ENCODE assay signal across 9 mouse cellular contexts in the genomic region with DNA sequence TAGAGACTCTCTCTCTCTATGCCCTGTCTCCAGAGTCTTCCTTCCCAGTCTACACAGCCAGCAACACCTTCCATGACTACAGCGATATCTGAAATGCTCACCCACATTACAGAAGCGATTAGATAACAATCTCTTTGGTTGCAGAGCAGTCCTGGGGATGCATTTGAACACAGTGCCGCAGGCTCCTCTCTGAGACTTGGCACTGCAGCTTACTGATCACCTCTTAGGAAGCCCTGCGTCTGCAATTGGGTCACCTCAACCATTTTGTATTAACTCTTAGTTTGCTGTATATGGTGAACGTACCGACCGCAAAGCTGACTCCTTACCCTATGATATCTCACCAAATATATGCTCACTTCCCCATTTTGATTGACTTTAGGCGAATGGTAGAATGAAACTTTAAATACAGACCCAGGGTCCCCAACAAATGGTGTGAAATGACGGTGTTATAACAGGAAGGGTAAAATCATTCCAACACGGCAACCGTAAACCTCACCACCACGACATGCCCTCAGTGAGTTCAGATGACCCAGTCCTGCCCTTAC. TPM values are rescaled to one million over a fixed set of nuclear protein-coding genes. Genes with fewer than 3 reads are reported as not detected.
A peak's percentile ranks its signal among the peaks of the same experiment; 100 is the strongest.
DNase-seq lines count a peak whose midpoint lies in the region; ATAC-seq and TF ChIP-seq lines count a peak whose summit lies in the region.
"Had no signal": no experiment of that assay in that cellular context is flagged by ENCODE, and none has a peak within 500 bp of the region (broad histone marks: within the 10 kb centered on the region; RNA-seq: fewer than 3 reads in every experiment).

No protein-coding gene starts in this region.

- TF ChIP-seq CTCF in lung, adult 2 months (IDR thresholded peaks at IDR 0.05; ENCODE audit: insufficient read depth, low read length) = no peak

- H3K4me3 ChIP-seq in heart, embryonic 12.5 days = no peak overlapping the region
- H3K4me3 ChIP-seq in lung, adult 2 months (replicated peaks; ENCODE audit: extremely low read depth, low read depth, low read length) = peak overlapping the region; percentile 55

- H3K4me1 ChIP-seq in heart, embryonic 12.5 days (replicated peaks) = peaks cover 3% of the 10 kb centered on the region; the same call in 1 of the 2 replicates
- peaks cover 2% of the 10 kb centered on the region; the same call in 1 of the 2 replicates for H3K4me1 ChIP-seq in lung, adult 2 months (ENCODE audit: control insufficient read depth, insufficient read depth, low read length)

- H3K9ac ChIP-seq in heart, embryonic 12.5 days = no peak overlapping the region

- intact Hi-C loops in heart, postnatal 25 days (cut with DNase I) = loop anchor here (10.0 kb wide), 1 partner anchor 484 kb away; the partner anchor contains the start of gene Lyrm2

- TF ChIP-seq POLR2A in lung, adult 2 months (IDR thresholded peaks at IDR 0.05; ENCODE audit: borderline replicate concordance, extremely low read depth, low read depth, low read length) = no peak

- no peaks in the 10 kb centered on the region for H3K9me3 ChIP-seq in heart, embryonic 12.5 days (replicated peaks)

- H3K36me3 ChIP-seq in heart, embryonic 12.5 days = no peaks in the 10 kb centered on the region
- H3K36me3 ChIP-seq in splenic B cell, adult 2 months (ENCODE audit: control insufficient read depth, insufficient read depth, low read length, poor library complexity, severe bottlenecking) = no peaks in the 10 kb centered on the region

- no peak overlapping the region for H3K27ac ChIP-seq in heart, embryonic 12.5 days (ENCODE audit: poor library complexity, severe bottlenecking)

- no peak for DNase-seq in heart, postnatal 25 days (ENCODE audit: low spot score)
- DNase-seq in lung, adult 2 months = peak; percentile 14
- DNase-seq in lung, postnatal 4 days = no peak
- DNase-seq in splenic B cell, adult 2 months (ENCODE audit: low read depth, low spot score) = peak; percentile 32
- DNase-seq in frontal cortex, postnatal 25 days (ENCODE audit: low spot score in 2 of 2) = no peak
- DNase-seq in urinary bladder, postnatal 4 days (ENCODE audit: low spot score in 2 of 2) = no peak
- DNase-seq: gastrocnemius, postnatal 14 days had no signal

- H3K27me3 ChIP-seq in heart, embryonic 12.5 days (replicated peaks) = 0 out of 2 replicates have a peak, but pooled peaks cover 5% of the 10 kb centered on the region
- H3K27me3 ChIP-seq in splenic B cell, adult 2 months (ENCODE audit: control insufficient read depth, insufficient read depth, low read length, poor library complexity, severe bottlenecking) = no peaks in the 10 kb centered on the region

- peak overlapping the region; percentile 23 for H3K4me2 ChIP-seq in heart, embryonic 12.5 days

- no peak for ATAC-seq in heart, embryonic 12.5 days (ENCODE audit: insufficient number of reproducible peaks, low FRiP score)
- ATAC-seq in granulocyte monocyte progenitor cell, adult 5-6 weeks (replicated peaks; ENCODE audit: poor library complexity, severe bottlenecking) = peak; percentile 62

- WGBS in heart, embryonic 12.5 days = 78% methylated on average over 12 of the region's 12 CpGs
- 63% methylated on average over 12 of the region's 12 CpGs for WGBS in lung, adult 2 months

RNA-seq across cellular contexts. Expression of gene Pnrc1, which starts 0.8 kb away (rescaled TPM):
- 110 TPM in 2 replicates for polyA plus RNA-seq in heart, embryonic 12.5 days (2016; fragmentation: Nextera tagmentation; extraction: Ambion mirVana)
- total RNA-seq in heart, postnatal 25 days (2021) = 100 to 1,000 TPM; 126 to 127 TPM
- 110 and 197 TPM in 2 replicates for polyA plus RNA-seq in lung, adult 2 months (2012; rRNA removed)
- 48.2 and 55.2 TPM in 2 replicates for total RNA-seq in granulocyte monocyte progenitor cell, adult 5-6 weeks (2014; fragmentation: Nextera tagmentation)
- 66.8 and 116 TPM in 2 replicates for total RNA-seq in granulocyte monocyte progenitor cell, adult 5-6 weeks (2017)

RNA-seq across cellular contexts. Expression of gene Rngtt, which starts 20.9 kb away (rescaled TPM):
- polyA plus RNA-seq in heart, embryonic 12.5 days (2016; fragmentation: Nextera tagmentation; extraction: Ambion mirVana) = 21.7 and 22.2 TPM in 2 replicates
- 10 to 100 TPM; 10.4 to 10.6 TPM for total RNA-seq in heart, postnatal 25 days (2021)
- 1.8 and 2.7 TPM in 2 replicates for polyA plus RNA-seq in lung, adult 2 months (2012; rRNA removed)
- total RNA-seq in granulocyte monocyte progenitor cell, adult 5-6 weeks (2014; fragmentation: Nextera tagmentation) = 25.7 and 41.5 TPM in 2 replicates
- 39.6 and 45.8 TPM in 2 replicates for total RNA-seq in granulocyte monocyte progenitor cell, adult 5-6 weeks (2017)

Comparison
In these comparisons a context has a peak if more than half of its experiments do, and no peak if none do; other contexts are left out.
1. DNase-seq: peak in lung, adult 2 months (single experiment) and splenic B cell, adult 2 months (single experiment); none in heart, postnatal 25 days (single experiment), lung, postnatal 4 days (0 of 2), frontal cortex, postnatal 25 days (0 of 2) and urinary bladder, postnatal 4 days (0 of 2).